In genomic region chr12:52938786-52939185, GRCm38 (mm10) we compare ENCODE assay signal across 21 mouse cellular contexts.
"Had no signal": no experiment of that assay in that cellular context is flagged by ENCODE, and none has a peak within 500 bp of the region (broad histone marks: within the 10 kb centered on the region; RNA-seq: fewer than 3 reads in every experiment).

No protein-coding gene starts in this region.

- H3K9me3 ChIP-seq: liver, embryonic 15.5 days; lung, embryonic 15.5 days; midbrain, embryonic 15.5 days; neural tube, embryonic 12.5 days; neural tube, embryonic 15.5 days; stomach, embryonic 15.5 days had no signal

- H3K9ac ChIP-seq: limb, embryonic 12.5 days; liver, embryonic 12.5 days; liver, embryonic 15.5 days; lung, embryonic 15.5 days; midbrain, embryonic 15.5 days; neural tube, embryonic 12.5 days; neural tube, embryonic 15.5 days; stomach, embryonic 15.5 days had no signal

- DNase-seq: kidney, adult 18-20 months; kidney, adult 9 months; kidney, postnatal 4 days; liver; lung, adult 18-20 months; lung, postnatal 10 days; lung, postnatal 4 days; right cerebral cortex, adult 18-20 months; right cerebral cortex, postnatal 25 days; spleen, adult 18-20 months had no signal

- H3K4me3 ChIP-seq: left cerebral cortex, adult 2 months; limb, embryonic 12.5 days; liver, embryonic 12.5 days; liver, embryonic 15.5 days; lung, embryonic 15.5 days; midbrain, embryonic 15.5 days; neural tube, embryonic 12.5 days; neural tube, embryonic 15.5 days; stomach, embryonic 15.5 days had no signal

- ATAC-seq: intestine, embryonic 16.5 days; liver, embryonic 12.5 days; midbrain, embryonic 15.5 days had no signal

- H3K27ac ChIP-seq: left cerebral cortex, adult 2 months; limb, embryonic 12.5 days; liver, embryonic 12.5 days; liver, embryonic 15.5 days; lung, embryonic 15.5 days; midbrain, embryonic 15.5 days; neural tube, embryonic 12.5 days; neural tube, embryonic 15.5 days; stomach, embryonic 15.5 days had no signal

- H3K4me1 ChIP-seq: liver, embryonic 12.5 days; liver, embryonic 15.5 days; lung, embryonic 15.5 days; neural tube, embryonic 12.5 days; stomach, embryonic 15.5 days had no signal

- H3K36me3 ChIP-seq: limb, embryonic 12.5 days; liver, embryonic 12.5 days; liver, embryonic 15.5 days; lung, embryonic 15.5 days; midbrain, embryonic 15.5 days; neural tube, embryonic 12.5 days; neural tube, embryonic 15.5 days; stomach, embryonic 15.5 days had no signal

- H3K4me2 ChIP-seq: liver, embryonic 12.5 days; liver, embryonic 15.5 days; lung, embryonic 15.5 days; midbrain, embryonic 11.5 days; midbrain, embryonic 15.5 days; neural tube, embryonic 12.5 days; neural tube, embryonic 15.5 days; stomach, embryonic 15.5 days had no signal

- H3K27me3 ChIP-seq: liver, embryonic 12.5 days; liver, embryonic 15.5 days; lung, embryonic 15.5 days; midbrain, embryonic 15.5 days; neural tube, embryonic 12.5 days; neural tube, embryonic 15.5 days; stomach, embryonic 15.5 days had no signal
